Mouse (Mus musculus) kidney, embryonic 14.5 days (tissue): ENCODE measurements around the gene Tlcd2. TPM values are rescaled to one million over a fixed set of nuclear protein-coding genes. Genes with fewer than 3 reads are reported as not detected.
"Not testable (repeated sequence)": the region's sequence is repeated elsewhere in the genome, so short reads cannot be mapped to it uniquely, and the experiment has no call there.

Experiments used
- ATAC-seq: fragments of 200-750 bp; cut with Nextera tagmentation; 2 replicates; pipeline ENCODE4 v1.8.0; 2017; ENCODE audit warnings: moderate number of reproducible peaks, mild to moderate bottlenecking, moderate TSS enrichment, moderate library complexity; ENCODE audit not compliant: low FRiP score, low TSS enrichment
- H3K27ac ChIP-seq: fragments of 300-500 bp; sonication (generic); 2 replicates; pipeline ENCODE4 v1.5.1; 2014; ENCODE audit warnings: low read depth, mild to moderate bottlenecking, low read length, moderate library complexity, mixed read lengths
- H3K27me3 ChIP-seq: fragments of 300-500 bp; sonication (generic); 2 replicates; pipeline ENCODE4 v1.6.1; 2014; ENCODE audit warnings: mild to moderate bottlenecking, low read length; ENCODE audit not compliant: control insufficient read depth, insufficient read depth
- H3K36me3 ChIP-seq: fragments of 300-500 bp; sonication (generic); 2 replicates; pipeline ENCODE4 v1.6.1; 2014; ENCODE audit warnings: low read length, mixed read lengths; ENCODE audit not compliant: control insufficient read depth, insufficient read depth
- H3K4me1 ChIP-seq: fragments of 300-500 bp; sonication (generic); 2 replicates; pipeline ENCODE4 v1.6.1; 2014; ENCODE audit warnings: low read length, mixed read lengths; ENCODE audit not compliant: control insufficient read depth, insufficient read depth
- H3K4me2 ChIP-seq: fragments of 300-500 bp; sonication (generic); replicated peaks from 2 replicates; pipeline ENCODE4 v1.6.1; 2014; ENCODE audit warnings: low read depth, mild to moderate bottlenecking, low read length
- H3K4me3 ChIP-seq: fragments of 300-500 bp; sonication (generic); 2 replicates; pipeline ENCODE4 v1.5.1; 2014; ENCODE audit warnings: mild to moderate bottlenecking, low read length
- H3K9ac ChIP-seq: fragments of 300-500 bp; sonication (generic); 2 replicates; pipeline ENCODE4 v1.6.1; 2014; ENCODE audit warnings: low read depth, mild to moderate bottlenecking, low read length, moderate library complexity
- H3K9me3 ChIP-seq: fragments of 300-500 bp; sonication (generic); 2 replicates; pipeline ENCODE4 v1.6.1; 2016; ENCODE audit warnings: low read length; ENCODE audit not compliant: control insufficient read depth
- WGBS: fragments of 180-500 bp; shearing (Covaris S2); extraction: QIAGEN DNeasy Blood & Tissue Kit; methylation state at CpG from one replicate; pipeline ENCODE4 v1.1.7; 2014; 5-methylcytosine and 5-hydroxymethylcytosine counted together
- polyA plus RNA-seq: library from polyadenylated mRNA; unstranded; fragments of >200 nt; fragmentation: Nextera tagmentation; extraction: Ambion mirVana; gene quantifications from 2 replicates; pipeline ENCODE4 v1.2.1, GENCODE M21; 2014

Gene Tlcd2
- polyA plus RNA-seq, 1 experiment from 2014 or later: 20.7 TPM

DNA sequence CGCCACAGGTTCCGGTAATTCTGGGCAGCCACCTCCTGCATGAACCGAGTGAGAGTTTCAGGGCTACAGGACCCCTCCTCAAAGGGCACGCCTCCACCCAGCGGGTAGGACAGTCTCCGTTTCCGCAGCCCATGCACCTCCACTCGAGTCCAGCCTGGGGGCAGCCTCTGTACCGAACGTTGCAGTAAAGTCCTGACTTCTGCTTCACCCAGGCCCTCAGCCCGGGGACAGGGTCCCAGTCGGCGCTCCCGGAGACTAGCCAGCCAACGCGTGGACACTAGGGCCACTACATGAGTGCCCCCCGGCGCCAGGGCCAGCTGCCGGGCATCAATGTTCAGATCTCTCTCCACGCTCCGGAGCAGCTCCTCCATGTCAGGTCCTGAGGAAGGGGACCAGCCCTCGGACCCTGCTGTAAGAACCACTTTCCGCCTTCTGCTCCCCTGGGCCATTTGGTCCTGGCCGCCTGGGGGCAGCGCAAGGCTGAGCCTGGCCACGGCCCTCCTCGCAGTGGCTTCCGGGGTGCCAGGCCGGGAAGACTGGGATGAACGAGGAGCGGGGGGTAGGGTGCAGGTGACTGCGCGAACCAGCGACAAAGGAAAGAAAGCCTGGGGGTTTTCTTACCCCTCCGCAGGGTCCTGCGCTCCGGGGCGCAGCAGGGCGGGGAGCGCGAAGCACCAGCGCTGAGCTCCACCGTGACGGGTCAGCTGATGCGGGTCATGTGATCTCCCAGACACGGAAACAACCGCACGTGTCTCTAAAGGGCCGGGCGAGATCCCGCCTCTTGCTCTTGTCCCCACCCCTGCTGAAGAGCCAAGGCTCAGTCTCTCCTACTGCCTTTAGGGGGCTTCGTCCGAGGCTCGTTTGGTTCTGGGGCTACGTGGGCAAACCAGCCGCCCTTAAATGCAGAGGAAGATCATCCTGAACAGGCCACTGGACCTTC is 7.3 kb upstream of the Tlcd2 start, which contains the start of gene Wdr81:
Gene Wdr81 (minus strand): TSS at position 727 of the 940 bp plus-strand sequence.
- peak; percentile 93 for ATAC-seq
- Histone ChIP-seq H3K4me2 (peak within 1 kb of the TSS; percentile 95), H3K36me3 (peaks cover 3% of the 10 kb centered on the region; the same call in 1 of the 2 replicates), H3K4me1 (peaks cover 12% of the 10 kb centered on the region; the same call in 1 of the 2 replicates), H3K27ac (peak within 1 kb of the TSS; percentile 33; the same call in 1 of the 2 replicates), H3K4me3 (peak within 1 kb of the TSS; percentile 62), H3K27me3 (no peaks in the 10 kb centered on the region), H3K9me3 (no peaks in the 10 kb centered on the region), H3K9ac (peak within 1 kb of the TSS; percentile 59)
- 2% methylated on average over 56 of the region's 56 CpGs for WGBS

DNA sequence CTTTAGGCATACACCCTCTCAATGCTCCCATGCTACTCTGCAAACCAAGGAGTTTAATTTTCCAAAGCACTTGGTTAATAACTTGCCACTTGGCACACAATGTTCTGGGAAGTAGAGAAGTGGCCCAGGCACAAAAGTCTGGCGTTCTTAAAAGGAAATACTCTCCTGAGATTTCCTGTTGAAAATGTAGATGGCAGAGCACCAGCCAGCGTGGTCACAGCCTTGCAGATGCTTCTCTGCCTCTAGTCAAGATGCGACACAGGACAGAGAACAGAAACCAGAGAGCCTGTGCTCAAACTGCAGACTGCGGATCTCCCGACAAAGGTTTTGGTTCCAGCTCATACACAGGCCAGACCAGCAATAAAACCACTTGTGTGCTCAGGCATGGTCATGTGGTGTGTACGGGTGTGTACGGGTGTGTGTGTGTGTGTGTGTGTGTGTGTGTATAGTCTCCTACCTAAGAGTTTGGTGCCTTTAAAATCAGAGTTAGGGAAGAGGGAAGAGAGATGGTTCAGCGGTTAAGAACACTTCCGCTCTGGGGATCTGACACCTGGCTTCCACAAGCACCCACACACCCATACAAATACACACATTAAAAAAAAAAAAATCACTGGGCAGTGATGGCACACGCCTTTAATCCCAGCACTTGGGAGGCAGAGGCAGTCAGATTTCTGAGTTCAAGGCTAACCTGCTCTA is 6.3 kb upstream of the Tlcd2 start:
- Histone ChIP-seq H3K4me3 (peak overlapping the region; percentile 62), H3K9me3 (no peaks in the 10 kb centered on the region), H3K27me3 (no peaks in the 10 kb centered on the region), H3K4me2 (peak overlapping the region; percentile 95), H3K4me1 (peaks cover 17% of the 10 kb centered on the region; the same call in 1 of the 2 replicates), H3K36me3 (peaks cover 2% of the 10 kb centered on the region; the same call in 1 of the 2 replicates), H3K9ac (peak overlapping the region; percentile 59), H3K27ac (peak overlapping the region; percentile 33; the same call in 1 of the 2 replicates)
- WGBS: 70% methylated on average over 10 of the region's 10 CpGs
- no peak for ATAC-seq

DNA sequence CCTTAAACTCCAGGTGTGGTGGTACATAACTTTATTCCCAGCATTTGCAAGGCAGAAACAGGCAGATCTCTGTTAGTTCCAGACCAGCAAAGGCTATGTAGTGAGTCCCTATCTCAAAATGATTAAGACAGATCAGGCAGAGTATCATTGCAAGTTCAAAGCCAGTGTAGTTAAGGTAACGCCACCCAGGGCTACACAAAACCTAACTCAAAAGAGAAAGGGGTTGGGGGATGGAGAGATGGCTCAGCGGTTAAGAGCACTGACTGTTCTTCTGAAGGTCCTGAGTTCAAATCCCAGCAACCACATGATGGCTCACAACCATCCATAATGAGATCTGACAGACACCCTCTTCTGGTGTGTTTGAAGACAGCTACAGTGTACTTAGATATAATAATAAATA is 5.5 kb upstream of the Tlcd2 start:
- H3K4me3 ChIP-seq, H3K4me2 ChIP-seq, H3K27me3 ChIP-seq, ATAC-seq, H3K36me3 ChIP-seq, H3K9me3 ChIP-seq, H3K27ac ChIP-seq, H3K9ac ChIP-seq: not testable (repeated sequence)
- peaks cover 17% of the 10 kb centered on the region; the same call in 1 of the 2 replicates for H3K4me1 ChIP-seq
- WGBS: 91% methylated on average over 2 of the region's 2 CpGs

DNA sequence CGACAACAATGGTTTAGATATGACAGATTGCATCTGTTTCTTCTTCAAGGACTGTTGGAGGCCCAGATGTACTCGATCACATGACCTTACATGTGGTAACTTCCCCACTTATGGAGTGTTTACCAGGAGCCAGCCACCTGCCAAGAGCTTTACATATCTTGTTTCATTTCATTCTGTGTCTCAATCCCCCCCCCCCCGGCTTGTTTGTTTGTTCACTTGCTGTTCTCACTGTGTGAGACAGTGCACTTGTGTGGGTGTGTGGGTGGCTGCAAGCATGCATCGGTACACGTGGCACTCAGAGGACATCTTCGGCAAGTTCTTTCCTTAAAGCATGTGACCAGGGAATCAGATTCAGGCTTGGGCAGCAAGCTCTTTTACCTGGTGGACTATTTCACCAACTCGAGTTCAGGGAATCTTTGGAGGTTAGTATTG is 5.1 kb upstream of the Tlcd2 start:
- no peak overlapping the region for H3K27ac ChIP-seq
- no peak for ATAC-seq
- no peak overlapping the region for H3K4me3 ChIP-seq
- no peaks in the 10 kb centered on the region for H3K27me3 ChIP-seq
- peaks cover 2% of the 10 kb centered on the region; the same call in 1 of the 2 replicates for H3K36me3 ChIP-seq
- H3K9me3 ChIP-seq: no peaks in the 10 kb centered on the region
- WGBS: 88% methylated on average over 7 of the region's 7 CpGs
- H3K9ac ChIP-seq: no peak overlapping the region
- H3K4me1 ChIP-seq: peaks cover 15% of the 10 kb centered on the region; the same call in 1 of the 2 replicates
- no peak overlapping the region for H3K4me2 ChIP-seq

DNA sequence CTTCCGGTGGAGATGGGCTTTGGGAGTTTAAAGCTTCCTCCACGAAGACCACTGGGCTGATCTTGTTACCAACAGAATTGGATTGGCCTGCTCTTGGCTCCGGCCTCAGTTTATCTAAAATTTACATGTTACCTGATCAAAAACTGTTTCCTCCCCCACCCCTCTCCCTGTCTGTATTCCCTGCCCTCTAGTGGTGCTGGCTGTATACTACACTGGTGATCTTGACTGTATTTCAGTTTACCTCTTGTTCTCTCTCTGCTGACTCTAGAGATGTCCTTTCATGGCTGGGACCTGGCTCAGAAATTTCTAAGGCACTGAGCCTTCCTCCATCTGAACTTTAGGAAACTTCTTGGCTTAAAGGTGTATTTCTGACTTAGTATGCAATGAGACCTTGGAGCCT is 3.3 kb upstream of the Tlcd2 start:
- 16% methylated on average over 3 of the region's 3 CpGs for WGBS
- H3K4me2 ChIP-seq: no peak overlapping the region
- H3K4me1 ChIP-seq: peaks cover 26% of the 10 kb centered on the region
- H3K27me3 ChIP-seq: no peaks in the 10 kb centered on the region
- H3K9ac ChIP-seq: no peak overlapping the region
- no peak overlapping the region for H3K27ac ChIP-seq
- no peaks in the 10 kb centered on the region for H3K9me3 ChIP-seq
- H3K36me3 ChIP-seq: no peaks in the 10 kb centered on the region
- ATAC-seq: no peak
- H3K4me3 ChIP-seq: no peak overlapping the region

GRCm38 (mm10) chr11:75458628-75459041 is 2.9 kb upstream of the Tlcd2 start:
- Histone ChIP-seq H3K4me3 (no peak overlapping the region), H3K4me1 (peaks cover 30% of the 10 kb centered on the region), H3K27ac (no peak overlapping the region), H3K9ac (no peak overlapping the region), H3K4me2 (no peak overlapping the region), H3K27me3 (no peaks in the 10 kb centered on the region), H3K9me3 (no peaks in the 10 kb centered on the region), H3K36me3 (no peaks in the 10 kb centered on the region)
- no peak for ATAC-seq
- 88% methylated on average over 8 of the region's 8 CpGs for WGBS

- Histone ChIP-seq H3K9me3 (no peaks in the 10 kb centered on the region), H3K27me3 (no peaks in the 10 kb centered on the region), H3K9ac (no peak overlapping the region), H3K27ac (peak overlapping the region; percentile 98; the same call in 1 of the 2 replicates), H3K36me3 (no peaks in the 10 kb centered on the region), H3K4me2 (no peak overlapping the region), H3K4me1 (peaks cover 25% of the 10 kb centered on the region), H3K4me3 (no peak overlapping the region)
- no peak for ATAC-seq
- WGBS: 79% methylated on average over 5 of the region's 5 CpGs
Observed at GRCm38 (mm10) chr11:75459141-75459711, 2.3 kb upstream of the Tlcd2 start.

- Histone ChIP-seq H3K9ac (peak overlapping the region; percentile 3; the same call in 1 of the 2 replicates), H3K4me3 (no peak overlapping the region; the same call in 1 of the 2 replicates), H3K27ac (peak overlapping the region; percentile 98), H3K4me2 (peak overlapping the region; percentile 89), H3K9me3 (no peaks in the 10 kb centered on the region), H3K4me1 (peaks cover 24% of the 10 kb centered on the region), H3K36me3 (no peaks in the 10 kb centered on the region), H3K27me3 (no peaks in the 10 kb centered on the region)
- 24% methylated on average over 5 of the region's 5 CpGs for WGBS
- no peak for ATAC-seq
Observed at GRCm38 (mm10) chr11:75459751-75460102, 1.8 kb upstream of the Tlcd2 start.
